Mouse (Mus musculus): Measurements from ENCODE around the gene Chpt1. TPM values are rescaled to one million over a fixed set of nuclear protein-coding genes. Genes with fewer than 3 reads are reported as not detected.
"Not testable (repeated sequence)": the region's sequence is repeated elsewhere in the genome, so short reads cannot be mapped to it uniquely, and the experiment has no call there.

The Chpt1 gene
- polyA plus RNA-seq, 1 experiment = 28.7 TPM

DNA sequence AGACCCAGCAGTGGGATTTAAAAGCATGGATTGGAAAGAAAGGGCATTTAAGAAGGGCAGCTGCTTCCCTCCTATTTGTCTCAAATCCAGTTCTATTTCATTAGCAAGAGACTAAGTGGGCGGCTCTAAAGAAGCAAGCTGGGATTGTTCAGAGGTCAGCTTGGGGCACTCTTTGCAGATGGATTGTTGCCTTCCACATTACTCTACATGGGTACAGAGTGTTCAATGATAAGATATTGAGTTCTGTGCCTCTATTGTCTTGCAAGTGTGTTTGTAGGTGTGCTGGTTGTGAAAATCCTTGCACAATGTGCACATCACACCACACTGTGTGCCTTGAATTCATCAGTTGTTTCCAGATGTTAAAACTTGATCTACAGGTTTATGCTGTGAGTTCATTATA lies 19.3 kb upstream of the Chpt1 start:
- DNase-seq = no peak
- TF ChIP-seq POLR2A (IDR thresholded peaks at IDR 0.05; ENCODE audit: control insufficient read depth, extremely low read depth, insufficient read depth, low read length, poor library complexity) (no peak), CTCF (IDR thresholded peaks at IDR 0.05; ENCODE audit: borderline replicate concordance, control insufficient read depth, extremely low read depth, insufficient read depth, low read length, poor library complexity) (no peak)
- Histone ChIP-seq H3K27ac (ENCODE audit: control insufficient read depth, insufficient read depth, low read length) (no peak overlapping the region), H3K36me3 (ENCODE audit: control insufficient read depth, insufficient read depth, low read length) (no peaks in the 10 kb centered on the region), H3K4me3 (ENCODE audit: control insufficient read depth, insufficient read depth, low read length) (no peak overlapping the region), H3K4me1 (replicated peaks; ENCODE audit: control insufficient read depth, insufficient read depth, low read length) (no peaks in the 10 kb centered on the region), H3K27me3 (ENCODE audit: control insufficient read depth, insufficient read depth, low read length) (no peaks in the 10 kb centered on the region)
- WGBS = 96% methylated on average over 1 of the region's 1 CpGs

DNA sequence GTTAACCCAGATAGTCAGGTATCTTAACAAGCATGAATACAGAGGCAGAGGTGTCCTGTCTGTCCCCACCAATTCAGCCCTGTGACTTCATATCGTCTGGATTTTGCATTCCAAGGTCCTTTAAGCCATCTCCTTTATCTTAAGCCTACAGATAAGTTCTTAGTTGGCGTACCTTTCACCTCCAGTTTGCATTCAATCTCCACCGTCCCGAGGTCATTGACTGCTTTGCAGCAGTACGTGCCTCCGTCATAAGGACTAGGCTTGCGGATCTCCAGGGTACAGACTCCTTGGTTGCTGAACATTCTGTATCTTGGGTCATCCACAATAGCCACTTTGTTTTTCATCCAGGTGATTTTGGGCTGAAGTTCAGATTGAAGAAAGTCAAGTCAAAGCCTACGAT lies 18.9 kb upstream of the Chpt1 start:
- DNase-seq = no peak
- 95% methylated on average over 8 of the region's 8 CpGs for WGBS
- no peaks in the 10 kb centered on the region for H3K36me3 ChIP-seq (ENCODE audit: control insufficient read depth, insufficient read depth, low read length)
- H3K27me3 ChIP-seq (ENCODE audit: control insufficient read depth, insufficient read depth, low read length) = no peaks in the 10 kb centered on the region
- TF ChIP-seq POLR2A (IDR thresholded peaks at IDR 0.05; ENCODE audit: control insufficient read depth, extremely low read depth, insufficient read depth, low read length, poor library complexity) = no peak
- TF ChIP-seq CTCF (IDR thresholded peaks at IDR 0.05; ENCODE audit: borderline replicate concordance, control insufficient read depth, extremely low read depth, insufficient read depth, low read length, poor library complexity) = no peak
- H3K4me1 ChIP-seq (replicated peaks; ENCODE audit: control insufficient read depth, insufficient read depth, low read length) = no peaks in the 10 kb centered on the region
- no peak overlapping the region for H3K27ac ChIP-seq (ENCODE audit: control insufficient read depth, insufficient read depth, low read length)
- no peak overlapping the region for H3K4me3 ChIP-seq (ENCODE audit: control insufficient read depth, insufficient read depth, low read length)

DNA sequence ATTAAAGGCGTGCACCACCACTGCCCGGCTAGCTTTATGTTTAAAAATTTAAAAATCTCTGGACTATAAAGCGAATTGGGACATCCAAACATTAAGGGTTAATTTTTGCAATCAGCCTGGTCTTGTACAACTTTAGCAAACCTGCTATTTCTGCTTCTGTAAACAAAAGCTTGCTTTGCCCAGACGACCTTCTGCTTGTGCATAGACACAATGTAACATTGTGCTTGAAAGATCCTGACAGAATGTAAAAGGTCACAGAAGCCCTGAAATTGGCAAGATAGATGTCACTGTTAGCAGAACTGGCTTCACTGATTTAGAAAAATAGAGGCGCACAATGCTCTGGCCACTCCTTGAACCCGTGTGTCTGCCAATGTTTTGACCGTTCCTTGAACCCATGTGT lies 11.2 kb upstream of the Chpt1 start:
- H3K4me3 ChIP-seq (ENCODE audit: control insufficient read depth, insufficient read depth, low read length); H3K36me3 ChIP-seq (ENCODE audit: control insufficient read depth, insufficient read depth, low read length); H3K4me1 ChIP-seq (replicated peaks; ENCODE audit: control insufficient read depth, insufficient read depth, low read length); H3K27ac ChIP-seq (ENCODE audit: control insufficient read depth, insufficient read depth, low read length); DNase-seq; H3K27me3 ChIP-seq (ENCODE audit: control insufficient read depth, insufficient read depth, low read length): not testable (repeated sequence)
- 96% methylated on average over 7 of the region's 7 CpGs for WGBS

DNA sequence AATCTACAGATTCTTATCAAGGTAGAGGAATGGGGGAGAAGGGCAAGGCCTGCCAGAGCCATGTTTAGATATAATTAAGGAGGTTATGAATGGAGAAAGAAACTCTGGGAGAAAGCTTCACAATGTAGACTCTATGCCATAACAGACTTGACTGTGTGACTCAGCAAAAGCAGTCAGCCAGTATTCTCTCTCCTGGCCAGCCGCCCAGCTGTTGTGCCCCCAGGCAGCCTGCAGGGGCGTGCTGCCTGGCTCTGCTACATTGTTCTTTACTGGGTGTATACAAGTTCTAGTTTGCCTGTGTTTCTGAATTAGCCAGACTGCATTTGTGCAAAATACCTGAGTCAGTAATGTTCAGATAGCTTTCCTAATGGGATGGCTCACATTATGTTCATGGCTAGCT lies 10.6 kb upstream of the Chpt1 start:
- 56% methylated on average over 2 of the region's 2 CpGs for WGBS
- peak; percentile 20 for DNase-seq
- Histone ChIP-seq H3K27ac (ENCODE audit: control insufficient read depth, insufficient read depth, low read length) (no peak overlapping the region), H3K27me3 (ENCODE audit: control insufficient read depth, insufficient read depth, low read length) (no peaks in the 10 kb centered on the region), H3K36me3 (ENCODE audit: control insufficient read depth, insufficient read depth, low read length) (no peaks in the 10 kb centered on the region), H3K4me3 (ENCODE audit: control insufficient read depth, insufficient read depth, low read length) (no peak overlapping the region), H3K4me1 (replicated peaks; ENCODE audit: control insufficient read depth, insufficient read depth, low read length) (no peaks in the 10 kb centered on the region)
- no peak for TF ChIP-seq CTCF (IDR thresholded peaks at IDR 0.05; ENCODE audit: borderline replicate concordance, control insufficient read depth, extremely low read depth, insufficient read depth, low read length, poor library complexity)
- TF ChIP-seq POLR2A (IDR thresholded peaks at IDR 0.05; ENCODE audit: control insufficient read depth, extremely low read depth, insufficient read depth, low read length, poor library complexity) = no peak

GRCm38 (mm10) chr10:88513574-88514135 lies 9.8 kb upstream of the Chpt1 start:
- no peak overlapping the region for H3K27ac ChIP-seq (ENCODE audit: control insufficient read depth, insufficient read depth, low read length)
- H3K36me3 ChIP-seq (ENCODE audit: control insufficient read depth, insufficient read depth, low read length) = no peaks in the 10 kb centered on the region
- no peak for TF ChIP-seq POLR2A (IDR thresholded peaks at IDR 0.05; ENCODE audit: control insufficient read depth, extremely low read depth, insufficient read depth, low read length, poor library complexity)
- TF ChIP-seq CTCF (IDR thresholded peaks at IDR 0.05; ENCODE audit: borderline replicate concordance, control insufficient read depth, extremely low read depth, insufficient read depth, low read length, poor library complexity) = no peak
- no peaks in the 10 kb centered on the region for H3K4me1 ChIP-seq (replicated peaks; ENCODE audit: control insufficient read depth, insufficient read depth, low read length)
- 53% methylated on average over 8 of the region's 8 CpGs for WGBS
- no peaks in the 10 kb centered on the region for H3K27me3 ChIP-seq (ENCODE audit: control insufficient read depth, insufficient read depth, low read length)
- no peak for DNase-seq
- no peak overlapping the region for H3K4me3 ChIP-seq (ENCODE audit: control insufficient read depth, insufficient read depth, low read length)

- DNase-seq = no peak
- no peak for TF ChIP-seq CTCF (IDR thresholded peaks at IDR 0.05; ENCODE audit: borderline replicate concordance, control insufficient read depth, extremely low read depth, insufficient read depth, low read length, poor library complexity)
- TF ChIP-seq POLR2A (IDR thresholded peaks at IDR 0.05; ENCODE audit: control insufficient read depth, extremely low read depth, insufficient read depth, low read length, poor library complexity) = no peak
- 94% methylated on average over 9 of the region's 9 CpGs for WGBS
- no peaks in the 10 kb centered on the region for H3K27me3 ChIP-seq (ENCODE audit: control insufficient read depth, insufficient read depth, low read length)
- no peaks in the 10 kb centered on the region for H3K36me3 ChIP-seq (ENCODE audit: control insufficient read depth, insufficient read depth, low read length)
- H3K4me3 ChIP-seq (ENCODE audit: control insufficient read depth, insufficient read depth, low read length) = no peak overlapping the region
- no peak overlapping the region for H3K27ac ChIP-seq (ENCODE audit: control insufficient read depth, insufficient read depth, low read length)
- no peaks in the 10 kb centered on the region for H3K4me1 ChIP-seq (replicated peaks; ENCODE audit: control insufficient read depth, insufficient read depth, low read length)
These were observed 7.5 kb upstream of the Chpt1 start for GRCm38 (mm10) chr10:88511355-88511754.

DNA sequence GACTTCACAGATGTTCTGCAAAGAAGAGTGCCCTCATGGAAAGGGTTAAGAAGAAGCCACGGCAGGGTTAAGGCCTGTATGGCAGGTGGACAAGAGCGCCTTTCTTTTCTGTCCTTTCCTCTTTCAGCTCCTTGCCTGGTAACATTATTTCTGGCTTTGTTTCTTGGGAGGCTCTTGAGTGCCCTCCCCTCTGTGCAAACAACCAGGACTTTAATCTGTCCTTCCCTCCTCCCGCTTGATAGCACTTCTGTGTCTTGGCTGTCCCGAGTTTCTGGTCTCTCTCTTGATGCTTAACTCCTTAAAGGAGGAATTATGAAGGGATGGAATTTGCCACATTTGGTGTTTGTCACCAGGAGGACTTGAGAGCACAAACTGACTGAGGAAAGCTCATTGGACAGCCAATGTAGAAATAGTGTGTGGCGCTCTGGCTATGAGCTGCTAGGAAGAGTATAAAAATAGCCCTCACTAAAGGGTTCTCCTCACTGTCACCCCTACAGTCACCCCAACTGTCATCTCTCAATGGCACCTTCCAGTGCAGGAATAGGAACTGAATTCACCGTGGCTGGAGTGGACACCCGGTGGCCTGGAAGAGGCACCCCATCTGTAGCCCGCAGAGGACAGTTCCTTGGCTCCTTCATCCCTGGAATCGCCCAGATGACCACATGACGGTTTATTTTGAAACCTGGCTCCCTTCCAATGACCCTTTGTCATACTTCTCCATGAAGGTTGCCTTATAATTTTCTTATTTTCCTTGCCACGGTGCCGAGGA lies 6.8 kb upstream of the Chpt1 start:
- Histone ChIP-seq H3K27me3 (ENCODE audit: control insufficient read depth, insufficient read depth, low read length) (no peaks in the 10 kb centered on the region), H3K36me3 (ENCODE audit: control insufficient read depth, insufficient read depth, low read length) (no peaks in the 10 kb centered on the region), H3K4me3 (ENCODE audit: control insufficient read depth, insufficient read depth, low read length) (no peak overlapping the region), H3K4me1 (replicated peaks; ENCODE audit: control insufficient read depth, insufficient read depth, low read length) (no peaks in the 10 kb centered on the region), H3K27ac (ENCODE audit: control insufficient read depth, insufficient read depth, low read length) (no peak overlapping the region)
- DNase-seq = no peak
- TF ChIP-seq POLR2A (IDR thresholded peaks at IDR 0.05; ENCODE audit: control insufficient read depth, extremely low read depth, insufficient read depth, low read length, poor library complexity) (no peak), CTCF (IDR thresholded peaks at IDR 0.05; ENCODE audit: borderline replicate concordance, control insufficient read depth, extremely low read depth, insufficient read depth, low read length, poor library complexity) (no peak)
- WGBS = 88% methylated on average over 12 of the region's 12 CpGs

All from thymus, adult 2 months (tissue).